Mouse (Mus musculus) bone marrow, adult 2 months (tissue): ENCODE measurements around the gene Tex45.

ENCODE experiments used
- CTCF ChIP-seq: fragments of 200-500 bp; IDR thresholded peaks from 2 replicates; pipeline ENCODE4 v1.5.1; 2011; ENCODE audit warnings: low read length, control low read depth; ENCODE audit not compliant: control insufficient read depth, insufficient read depth
- POLR2A ChIP-seq: fragments of 200-500 bp; IDR thresholded peaks from 2 replicates; pipeline ENCODE4 v1.6.1; 2011; ENCODE audit warnings: low read depth, mild to moderate bottlenecking, control low read depth, low read length, borderline replicate concordance; ENCODE audit not compliant: control insufficient read depth

DNA sequence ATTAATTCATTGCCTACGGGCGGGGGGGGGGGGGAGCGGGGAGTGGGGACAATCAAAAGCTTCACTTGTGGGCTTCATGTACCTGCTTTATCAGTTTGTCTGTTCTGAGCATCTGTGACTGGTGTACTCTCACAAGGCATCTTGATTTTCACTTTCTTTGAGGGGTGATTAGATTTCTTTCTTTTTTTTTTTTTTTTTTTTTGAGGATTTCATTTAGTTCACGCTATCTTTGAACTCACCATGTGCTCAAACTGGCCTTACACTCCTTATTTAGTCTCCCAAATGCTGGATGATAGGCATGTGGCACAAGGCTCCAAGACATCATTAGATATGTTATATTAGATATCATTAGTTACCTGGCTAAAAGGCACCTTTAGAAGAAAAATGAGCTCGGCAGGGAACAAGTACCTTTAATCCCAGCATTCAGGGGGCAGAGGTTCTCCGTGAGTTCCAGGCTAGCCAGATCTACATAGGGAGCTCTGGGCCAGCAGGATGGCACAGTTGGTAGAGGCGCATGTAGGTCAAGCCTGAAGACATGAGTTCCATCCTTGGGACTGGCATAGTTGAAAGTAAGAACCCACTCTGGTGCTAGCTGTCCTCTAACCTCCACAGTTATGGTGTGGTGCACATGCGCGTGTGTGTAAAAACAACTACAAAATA is 2.6 kb upstream of the Tex45 start:
- TF ChIP-seq CTCF (no peak), POLR2A (no peak)
